22 mouse cellular contexts compared by ENCODE assay signal in genomic region chr2:125510752-125511151, GRCm38 (mm10). TPM values are rescaled to one million over a fixed set of nuclear protein-coding genes. Genes with fewer than 3 reads are reported as not detected.
"Had no signal": no experiment of that assay in that cellular context is flagged by ENCODE, and none has a peak within 500 bp of the region (broad histone marks: within the 10 kb centered on the region; RNA-seq: fewer than 3 reads in every experiment).

No protein-coding gene starts in this region.

- ATAC-seq: lung, postnatal 0 days; midbrain, embryonic 15.5 days had no signal

- H3K4me3 ChIP-seq: layer of hippocampus, adult 2 months; liver, embryonic 13.5 days; midbrain, embryonic 12.5 days; midbrain, embryonic 15.5 days; neural tube, embryonic 13.5 days had no signal

- H3K36me3 ChIP-seq: liver, embryonic 13.5 days; midbrain, embryonic 12.5 days; midbrain, embryonic 15.5 days; neural tube, embryonic 13.5 days had no signal

- H3K27ac ChIP-seq: kidney, postnatal 0 days; layer of hippocampus, adult 2 months; liver, embryonic 13.5 days; macrophage; midbrain, embryonic 12.5 days; midbrain, embryonic 15.5 days; neural tube, embryonic 13.5 days; stomach, postnatal 0 days had no signal

- H3K9me3 ChIP-seq: liver, embryonic 13.5 days; midbrain, embryonic 12.5 days; midbrain, embryonic 15.5 days; neural tube, embryonic 13.5 days had no signal

- H3K4me2 ChIP-seq: liver, embryonic 13.5 days; lung, embryonic 14.5 days; midbrain, embryonic 12.5 days; midbrain, embryonic 15.5 days; neural tube, embryonic 13.5 days had no signal

- H3K9ac ChIP-seq: liver, embryonic 13.5 days; lung, embryonic 14.5 days; midbrain, embryonic 12.5 days; midbrain, embryonic 15.5 days; neural tube, embryonic 13.5 days had no signal

- DNase-seq: kidney, postnatal 25 days; layer of hippocampus, adult 9-11 months; liver, embryonic 13.5 days; lung, embryonic 14.5 days; retina, postnatal 1 day; right cerebral cortex, postnatal 25 days; thymus, adult 2 months; thymus, postnatal 14 days; thymus, postnatal 4 days had no signal

RNA-seq across cellular contexts. Expression of gene Gm9913, which starts 5.9 kb away (rescaled TPM):
- total RNA-seq: left cerebral cortex, postnatal 25 days; liver, adult 2 months; megakaryocyte, adult 5-6 weeks; neutrophil, adult 5-6 weeks had no signal
- polyA plus RNA-seq: liver, adult 2 months; liver, embryonic 13.5 days; liver, embryonic 16.5 days; macrophage; neural tube, embryonic 13.5 days had no signal
